Mouse (Mus musculus): ENCODE results near the gene Aff1. TPM values are rescaled to one million over a fixed set of nuclear protein-coding genes. Genes with fewer than 3 reads are reported as not detected.

Aff1 gene
- total RNA-seq, 2 experiments from 2014 or later: 34.1 to 86.8 TPM

GRCm38 (mm10) chr5:103799438-103799837 is 107.3 kb downstream of the Aff1 start:
- ATAC-seq (replicated peaks; ENCODE audit: poor library complexity): peak; percentile 19; the same call in 1 of the 2 replicates

- no peak for ATAC-seq (replicated peaks; ENCODE audit: poor library complexity)
Observed at GRCm38 (mm10) chr5:103800009-103800408, 107.8 kb downstream of the Aff1 start.

- no peak for ATAC-seq (replicated peaks; ENCODE audit: poor library complexity)
Observed at GRCm38 (mm10) chr5:103803386-103803785, 111.2 kb downstream of the Aff1 start.

GRCm38 (mm10) chr5:103803927-103804590 is 111.9 kb downstream of the Aff1 start:
- ATAC-seq (replicated peaks; ENCODE audit: poor library complexity): no peak

- peak; percentile 22; the same call in 1 of the 2 replicates for ATAC-seq (replicated peaks; ENCODE audit: poor library complexity)
Observed at GRCm38 (mm10) chr5:103806851-103807578, 114.8 kb downstream of the Aff1 start.

GRCm38 (mm10) chr5:103807637-103808312 is 115.6 kb downstream of the Aff1 start:
- no peak for ATAC-seq (replicated peaks; ENCODE audit: poor library complexity)

- no peak for ATAC-seq (replicated peaks; ENCODE audit: poor library complexity)
Observed at GRCm38 (mm10) chr5:103809674-103810330, 117.6 kb downstream of the Aff1 start.

GRCm38 (mm10) chr5:103813291-103813690 is 121.1 kb downstream of the Aff1 start:
- no peak for ATAC-seq (replicated peaks; ENCODE audit: poor library complexity)

GRCm38 (mm10) chr5:103813997-103814542 is 121.9 kb downstream of the Aff1 start:
- ATAC-seq (replicated peaks; ENCODE audit: poor library complexity): peak; percentile 32

- 0 out of 2 replicates have a peak, but pooled peaks have one; percentile 24 for ATAC-seq (replicated peaks; ENCODE audit: poor library complexity)
Observed at GRCm38 (mm10) chr5:103814551-103815248, 122.5 kb downstream of the Aff1 start.

GRCm38 (mm10) chr5:103815249-103815617 is 123.1 kb downstream of the Aff1 start:
- peak; percentile 32 for ATAC-seq (replicated peaks; ENCODE audit: poor library complexity)

- no peak for ATAC-seq (replicated peaks; ENCODE audit: poor library complexity)
Observed at GRCm38 (mm10) chr5:103816718-103817117, 124.5 kb downstream of the Aff1 start.

- ATAC-seq (replicated peaks; ENCODE audit: poor library complexity): peak; percentile 91
Observed at GRCm38 (mm10) chr5:103817754-103818153, 125.6 kb downstream of the Aff1 start.

GRCm38 (mm10) chr5:103818602-103819001 is 126.4 kb downstream of the Aff1 start:
- no peak for ATAC-seq (replicated peaks; ENCODE audit: poor library complexity)

GRCm38 (mm10) chr5:103819674-103820073 is 127.5 kb downstream of the Aff1 start:
- no peak for ATAC-seq (replicated peaks; ENCODE audit: poor library complexity)

GRCm38 (mm10) chr5:103821062-103821461 is 128.9 kb downstream of the Aff1 start:
- no peak for ATAC-seq (replicated peaks; ENCODE audit: poor library complexity)

- no peak for ATAC-seq (replicated peaks; ENCODE audit: poor library complexity)
Observed at GRCm38 (mm10) chr5:103821500-103822298, 129.5 kb downstream of the Aff1 start.

- no peak for ATAC-seq (replicated peaks; ENCODE audit: poor library complexity)
Observed at GRCm38 (mm10) chr5:103822949-103823348, 130.8 kb downstream of the Aff1 start.

GRCm38 (mm10) chr5:103828304-103828703 is 136.1 kb downstream of the Aff1 start:
- ATAC-seq (replicated peaks; ENCODE audit: poor library complexity): no peak
